Mouse (Mus musculus) regulatory T cell (primary cell): ENCODE results near the gene Gng11.

Experiments
- in situ Hi-C: fragments of 300-600 bp; cut with MboI, MseI; formaldehyde crosslinking; loops from one replicate; pipeline ENCODE4 v1.15.1; 2025; ENCODE audit warnings: high pct_unique_total_duplicates

The Gng11 gene

GRCm38 (mm10) chr6:4003890-4004306 is at the start of gene Gng11:
Gng11 (plus strand) TSS chr6:4003904.
- in situ Hi-C loops = no loop called here

GRCm38 (mm10) chr6:3954969-3955368 is 48.7 kb upstream of the Gng11 start:
- in situ Hi-C loops = no loop called here

DNA sequence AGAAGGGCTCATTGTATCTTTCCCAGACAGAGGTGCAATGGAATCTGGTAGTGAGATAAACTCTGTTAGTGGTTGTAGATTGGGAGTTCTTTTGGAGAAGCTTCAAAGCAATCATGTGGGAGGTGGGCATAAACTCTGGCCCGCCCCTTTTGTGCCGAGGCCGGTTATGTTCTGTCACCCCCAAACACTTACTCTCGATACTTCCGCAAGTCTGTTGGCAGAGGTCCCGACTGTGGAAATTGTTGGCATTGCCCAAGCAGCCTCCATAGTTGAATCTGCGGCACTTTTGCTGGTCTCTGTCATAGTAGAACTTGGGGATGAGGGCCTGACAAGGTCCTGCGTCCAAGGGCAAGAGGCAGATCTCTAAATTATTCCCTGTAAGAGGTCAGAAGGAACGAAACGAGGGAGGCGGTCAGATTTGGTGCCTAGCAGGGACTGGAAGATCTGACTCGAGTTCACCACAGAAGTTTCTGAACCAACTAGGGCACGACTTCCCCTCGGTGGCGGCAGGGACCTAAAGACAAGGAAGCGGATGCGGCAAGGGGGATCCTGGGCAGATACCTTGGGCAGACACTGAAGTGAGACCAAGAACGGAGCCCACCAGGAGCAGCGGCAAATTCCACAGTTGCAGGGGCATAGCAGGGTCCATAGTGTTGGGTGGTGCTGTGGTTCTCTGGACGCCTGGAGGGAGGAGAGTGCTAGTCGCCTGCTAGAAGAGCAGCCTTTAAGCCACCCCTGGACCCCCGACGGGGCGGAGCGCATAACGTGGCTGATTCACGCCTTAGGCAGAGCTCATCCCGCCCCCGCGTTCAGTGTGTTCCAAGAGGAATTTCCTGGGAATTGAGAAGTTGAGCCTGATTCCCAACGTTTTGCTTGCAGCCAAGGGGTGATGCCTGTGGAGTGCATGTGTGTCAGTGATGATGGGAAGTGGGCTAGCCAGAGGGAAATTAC is 35.8 kb upstream of the Gng11 start:
- in situ Hi-C loops = no loop called here

DNA sequence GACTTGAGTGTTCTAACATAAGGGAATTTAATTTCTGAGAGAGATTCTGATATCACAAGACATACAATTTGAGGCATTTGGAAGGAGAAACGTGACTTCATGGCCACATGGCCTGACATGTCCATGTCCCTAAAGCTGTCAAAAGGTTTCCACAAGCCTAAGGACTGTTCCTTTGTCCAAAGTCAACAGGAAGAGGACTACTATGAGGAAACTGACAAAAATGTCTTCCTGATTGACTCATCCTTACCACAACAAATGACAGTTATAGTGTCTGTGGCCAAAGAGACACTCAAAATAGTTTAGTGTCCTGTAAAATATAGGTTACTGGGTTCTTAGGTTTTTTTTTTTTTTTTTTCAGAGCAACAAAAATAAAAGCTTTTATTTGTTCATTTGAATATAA is 30.0 kb upstream of the Gng11 start:
- in situ Hi-C loops = no loop called here

DNA sequence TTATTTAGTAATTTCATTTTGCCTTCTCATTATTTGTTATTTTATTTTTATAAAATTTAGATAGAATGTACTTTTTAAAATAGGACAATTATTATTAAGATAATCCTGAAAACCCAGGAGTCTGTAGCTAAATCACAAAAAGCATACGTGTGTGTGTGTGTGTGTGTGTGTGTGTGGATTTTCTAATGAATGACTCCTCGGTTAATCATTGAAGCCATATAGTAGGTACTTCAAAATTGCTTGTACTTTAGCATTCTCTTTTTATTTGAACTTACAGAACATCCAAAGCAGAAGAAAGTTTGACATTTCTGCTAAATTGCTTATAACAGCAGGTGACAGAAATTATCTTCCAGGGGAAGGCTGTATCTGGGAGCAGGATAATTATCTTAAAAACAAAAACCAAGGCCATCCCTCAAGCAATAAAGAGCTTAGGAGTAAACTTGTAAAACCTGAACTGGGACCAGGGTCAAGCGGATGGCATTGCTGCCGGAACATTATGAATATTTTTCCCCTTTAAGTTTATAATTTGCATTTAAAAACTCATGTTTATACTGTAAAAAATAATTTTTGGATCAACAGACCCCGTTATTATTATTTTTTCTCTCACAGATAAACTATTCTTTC is 20.9 kb upstream of the Gng11 start:
- in situ Hi-C loops = no loop called here

DNA sequence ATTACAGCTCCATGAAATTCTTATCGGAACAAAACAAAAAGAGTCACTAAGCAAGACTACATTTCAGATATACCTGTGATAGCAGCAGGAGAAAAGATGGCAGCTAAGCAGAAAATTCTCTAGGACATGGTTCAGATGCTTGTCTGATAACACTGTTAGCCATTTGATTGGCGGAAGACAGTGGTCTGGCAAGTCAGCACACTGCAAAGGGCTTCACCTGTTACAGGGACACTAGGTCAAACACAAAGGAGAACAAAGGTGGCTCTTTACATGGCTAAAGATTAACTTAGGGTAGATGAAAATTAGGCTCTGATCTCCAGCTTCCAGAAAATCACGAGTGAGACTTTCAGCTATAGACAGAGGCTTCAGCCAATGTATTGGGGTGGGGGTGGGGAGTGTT is 15.0 kb upstream of the Gng11 start, which contains the start of gene Tfpi2:
Gene Tfpi2 (minus strand): TSS at position 170 of the 400 bp plus-strand sequence.
- in situ Hi-C loops = no loop called here

GRCm38 (mm10) chr6:3993492-3993891 is 10.2 kb upstream of the Gng11 start, which contains the start of gene Gngt1:
Gngt1 (plus strand) TSS chr6:3993792.
- in situ Hi-C loops = no loop called here

DNA sequence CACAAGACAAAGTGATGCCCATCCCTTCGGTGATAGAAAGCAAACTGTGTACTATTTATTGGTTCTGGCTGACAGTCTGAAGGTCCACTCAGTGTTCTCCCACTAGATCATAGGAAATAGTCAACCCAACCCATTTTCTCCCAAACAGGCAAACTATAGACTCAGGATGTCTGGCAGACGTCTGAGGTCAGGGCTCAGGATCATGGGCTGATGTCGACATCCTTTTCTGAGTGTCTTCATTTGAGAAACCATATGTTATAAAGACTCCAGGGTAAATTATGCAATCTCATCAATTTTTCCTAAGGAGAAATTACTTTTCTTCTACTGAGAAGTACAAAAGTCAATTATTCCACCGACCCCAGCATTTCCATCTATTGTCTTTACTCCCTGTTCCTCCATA is 5.6 kb upstream of the Gng11 start:
- in situ Hi-C loops = no loop called here

DNA sequence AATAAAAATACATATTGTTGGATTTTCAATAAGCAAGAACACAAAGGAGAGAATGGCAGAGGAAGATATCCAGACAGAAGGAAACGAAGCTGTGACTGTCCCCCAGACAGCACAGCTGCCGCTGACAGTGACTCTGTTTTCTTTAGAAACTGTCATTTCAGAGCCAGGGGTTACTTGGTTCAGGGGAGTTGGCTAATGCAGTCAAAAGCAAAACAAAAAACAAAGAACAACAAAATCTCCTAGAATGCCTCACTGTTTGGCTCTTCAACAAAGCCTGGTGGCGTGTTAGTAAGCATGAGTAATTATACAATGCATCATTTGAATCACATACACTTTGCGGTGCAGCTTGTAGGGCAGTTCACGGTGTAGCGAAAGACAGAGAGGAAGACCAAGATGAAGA is 4.4 kb upstream of the Gng11 start:
- in situ Hi-C loops = no loop called here

- in situ Hi-C loops = no loop called here
Observed at GRCm38 (mm10) chr6:4000716-4001115, 3.0 kb upstream of the Gng11 start.

- in situ Hi-C loops = no loop called here
Observed at GRCm38 (mm10) chr6:4003445-4003844, 259 bp upstream of the Gng11 start.

GRCm38 (mm10) chr6:4004808-4005207 is 1.1 kb downstream of the Gng11 start:
- in situ Hi-C loops = no loop called here

DNA sequence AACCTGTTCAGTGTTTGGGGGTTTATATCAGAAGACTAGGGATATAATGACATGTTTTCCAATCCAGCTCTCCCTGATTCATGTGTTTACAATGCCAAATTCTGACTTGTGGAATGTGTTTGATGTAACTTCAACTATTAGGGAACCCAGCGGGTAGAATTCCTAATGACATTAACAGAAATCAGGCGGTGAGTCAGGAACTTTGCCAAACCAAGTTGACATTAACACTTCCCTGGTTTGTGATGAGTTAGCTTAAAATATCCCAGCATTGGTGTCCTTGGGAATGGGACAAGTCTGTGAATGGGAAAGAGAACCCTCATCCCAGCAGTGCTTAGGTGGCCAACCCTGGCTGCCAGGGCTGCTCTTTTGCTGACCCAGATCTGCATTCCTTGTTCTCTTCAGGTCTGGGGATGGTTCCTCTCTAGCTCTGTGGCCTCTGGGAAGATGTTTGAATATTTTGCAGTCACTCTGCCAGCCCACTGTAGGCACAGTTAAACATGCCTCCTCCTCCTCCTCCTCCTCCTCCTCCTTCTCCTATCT is 4.9 kb downstream of the Gng11 start:
- in situ Hi-C loops = no loop called here

DNA sequence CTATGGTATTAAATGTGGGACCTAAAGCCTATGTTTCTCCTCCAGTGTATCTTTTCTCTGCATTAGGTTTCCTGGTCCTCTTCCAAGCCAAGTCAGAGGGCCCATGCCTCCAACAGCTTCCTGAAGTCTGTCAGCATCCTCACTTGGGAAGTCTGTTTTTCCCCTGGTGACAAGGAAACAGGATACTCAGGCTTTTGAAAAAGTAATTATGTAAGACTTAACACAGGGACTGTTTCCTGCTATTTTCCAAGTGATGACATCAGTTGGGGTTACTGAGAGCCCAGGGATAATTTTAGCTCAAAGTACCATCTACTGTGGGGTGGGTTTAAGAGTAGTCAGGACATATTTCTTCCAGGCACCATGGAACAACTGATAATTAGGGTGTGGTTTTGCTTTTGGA is 5.8 kb downstream of the Gng11 start:
- in situ Hi-C loops = no loop called here

DNA sequence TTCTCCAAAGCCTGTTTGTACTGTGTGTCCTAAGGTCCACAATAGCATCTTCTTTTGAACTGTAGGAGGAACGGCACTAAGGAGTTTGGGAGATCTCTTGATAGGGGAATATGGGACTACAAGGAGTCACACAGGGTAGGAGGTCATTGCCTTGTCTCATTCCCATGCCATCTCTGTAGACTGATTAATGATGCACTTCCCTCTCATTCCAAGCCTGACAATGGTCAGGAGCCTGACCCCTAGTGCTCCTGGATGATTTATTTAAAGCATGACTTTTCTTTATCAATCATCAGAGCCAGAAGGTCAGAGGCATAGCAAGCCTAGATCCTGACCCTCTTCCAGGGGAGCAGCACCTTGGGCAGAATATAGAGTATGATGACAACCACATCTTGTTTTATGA is 18.9 kb downstream of the Gng11 start:
- in situ Hi-C loops = no loop called here

- in situ Hi-C loops = no loop called here
Observed at GRCm38 (mm10) chr6:4026367-4026766, 22.7 kb downstream of the Gng11 start.

- in situ Hi-C loops = no loop called here
Observed at GRCm38 (mm10) chr6:4030956-4031355, 27.3 kb downstream of the Gng11 start.

- in situ Hi-C loops = no loop called here
Observed at GRCm38 (mm10) chr6:4041821-4042220, 38.1 kb downstream of the Gng11 start.

- in situ Hi-C loops = no loop called here
Observed at GRCm38 (mm10) chr6:4047200-4047599, 43.5 kb downstream of the Gng11 start.

DNA sequence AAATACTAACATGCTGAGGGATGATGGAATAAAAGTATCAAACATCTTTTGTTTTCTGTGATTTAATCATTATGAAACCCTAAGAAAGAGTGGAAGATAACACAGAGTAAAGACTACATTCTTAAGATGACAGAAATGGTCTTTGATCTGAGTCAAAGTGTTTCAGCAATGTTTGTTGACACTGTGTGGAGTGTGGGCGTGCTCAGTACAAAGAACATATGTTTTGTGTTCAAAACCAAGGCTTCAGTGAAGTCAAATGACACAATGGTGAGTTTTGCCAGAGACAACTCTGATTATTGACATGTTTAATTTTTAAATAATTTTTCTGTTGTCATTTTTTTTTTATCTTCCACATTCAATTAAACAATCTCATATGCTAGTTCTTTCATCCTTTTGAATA is 49.1 kb downstream of the Gng11 start:
- in situ Hi-C loops = no loop called here

- in situ Hi-C loops = no loop called here
Observed at GRCm38 (mm10) chr6:4054387-4054786, 50.7 kb downstream of the Gng11 start.
